Mouse (Mus musculus) natural killer cell, adult 2 months (primary cell): Measurements from ENCODE around the gene Vps33a.
"Not testable (repeated sequence)": the region's sequence is repeated elsewhere in the genome, so short reads cannot be mapped to it uniquely, and the experiment has no call there.

Experiments
- DNase-seq, 2 experiments: peaks; one replicate each; pipeline ENCODE4 v3.0.0; 2022; ENCODE audit warnings: low spot score in 2 of 2

Gene Vps33a

DNA sequence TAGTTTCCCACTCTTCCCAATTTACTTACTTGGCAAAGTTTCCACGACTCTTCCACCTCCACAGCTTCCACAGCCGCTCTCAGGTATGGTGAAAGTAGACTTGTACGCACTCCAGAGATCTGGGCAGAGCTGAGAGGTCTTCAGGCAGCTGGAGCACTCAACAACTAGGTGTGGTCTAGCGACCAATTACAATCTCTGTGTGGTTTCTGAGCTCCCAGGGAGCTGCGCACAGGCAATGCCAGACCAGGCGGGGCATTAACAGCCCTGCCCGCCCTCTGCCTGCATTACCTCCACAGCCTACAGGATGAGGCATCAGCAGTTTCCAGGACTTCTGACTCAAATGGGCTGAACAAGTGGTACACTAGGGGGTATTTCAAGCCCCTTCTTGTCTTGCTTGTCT, 47.6 kb downstream of the Vps33a start, which contains the start of gene Gm49027:
Gm49027 (minus strand) TSS at position 208 of the 400 bp plus-strand sequence.
- no peak for DNase-seq

DNA sequence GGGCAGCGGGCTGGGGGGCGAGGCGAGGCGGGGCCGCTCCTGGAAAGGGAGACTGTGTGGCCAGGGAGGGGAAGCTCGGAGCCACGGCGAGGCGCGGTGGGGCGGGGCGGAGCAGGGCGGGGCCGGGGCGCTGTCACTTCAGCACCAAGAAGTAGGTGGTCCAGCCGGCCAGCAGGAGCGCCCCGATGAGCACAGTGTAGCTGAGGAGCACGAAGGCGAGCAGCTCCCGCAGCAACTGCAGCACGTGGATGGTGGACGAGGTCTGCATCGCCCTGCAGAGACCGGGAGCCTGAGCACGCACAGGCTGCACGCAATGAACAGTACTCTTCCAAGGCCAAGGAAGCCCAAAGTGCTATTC, 48.5 kb downstream of the Vps33a start:
- DNase-seq = no peak

DNA sequence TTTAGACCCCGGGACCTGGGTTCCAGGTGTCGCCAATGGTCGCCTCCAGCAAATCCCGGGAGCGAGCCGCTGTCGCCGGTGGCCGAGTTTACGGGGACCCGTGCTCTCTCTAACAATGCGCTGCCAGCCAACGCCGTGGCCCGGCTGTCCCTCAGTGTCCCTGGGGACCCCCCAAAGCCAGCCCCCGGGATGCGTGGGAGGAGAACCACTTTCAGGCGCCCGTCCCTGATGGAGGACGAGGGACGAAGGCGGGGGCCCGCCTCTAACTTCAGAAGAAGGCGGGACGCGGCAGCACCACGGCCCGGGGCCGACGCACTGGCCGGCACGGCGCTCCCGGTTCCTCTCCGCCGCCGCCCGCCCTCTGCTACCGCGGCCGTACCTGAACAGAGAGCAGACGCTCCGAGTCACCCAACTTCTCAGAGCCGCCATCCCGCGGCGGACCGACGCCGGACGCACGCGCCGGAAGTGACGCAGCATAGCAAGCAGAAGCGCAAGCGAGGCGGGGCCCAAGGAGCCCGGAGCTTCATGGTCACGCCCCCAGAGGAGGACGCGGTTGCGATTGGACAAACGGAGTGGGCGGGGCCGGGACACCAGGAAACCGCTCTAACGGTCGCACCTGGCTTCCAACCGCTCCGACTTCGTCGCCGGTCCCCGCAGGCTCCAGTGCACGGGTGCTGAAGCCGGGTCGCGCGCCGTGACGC, 49.0 kb downstream of the Vps33a start, which contains the start of gene Diablo:
Diablo (minus strand) TSS at position 485 of the 701 bp plus-strand sequence.
- peak; percentile 98 to 99 for DNase-seq

DNA sequence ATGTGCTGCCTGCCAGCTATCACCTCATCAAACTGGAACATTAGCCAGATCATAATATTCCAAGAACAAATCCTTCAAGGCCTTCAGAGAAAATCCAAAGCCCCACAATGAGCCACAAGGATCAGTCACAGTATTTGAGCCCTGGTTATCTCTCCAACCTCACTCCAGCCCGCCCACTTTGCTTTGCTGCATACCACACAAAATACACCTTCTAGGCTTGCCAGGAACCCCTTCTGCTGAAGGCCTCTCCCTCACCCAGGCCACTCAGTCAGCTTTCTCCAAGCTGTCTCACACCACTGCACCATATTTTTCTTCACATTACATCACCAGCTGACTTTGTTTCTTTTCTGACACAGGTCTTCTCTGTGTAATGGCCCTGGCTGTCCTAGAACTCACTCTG, 50.7 kb downstream of the Vps33a start:
- DNase-seq = no peak

DNA sequence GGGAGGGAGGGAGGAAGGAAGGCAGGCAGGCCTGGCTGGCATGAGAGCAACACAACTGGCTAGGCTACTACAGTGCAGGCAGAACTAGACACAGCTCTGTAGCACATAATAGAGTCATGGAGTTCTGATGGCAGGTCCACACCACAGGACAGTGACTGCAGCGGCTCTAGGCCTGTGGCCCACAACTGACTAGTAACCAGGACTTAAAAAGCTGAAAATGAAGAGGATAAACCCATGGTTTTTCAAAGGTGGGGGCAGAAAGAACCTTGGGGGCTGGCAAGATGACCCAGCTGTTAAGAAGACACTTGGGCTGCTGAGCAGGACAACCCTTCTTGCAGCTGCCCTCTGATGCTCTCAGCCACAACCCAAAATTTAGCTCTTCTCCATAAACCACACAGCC, 51.2 kb downstream of the Vps33a start:
- DNase-seq = no peak

DNA sequence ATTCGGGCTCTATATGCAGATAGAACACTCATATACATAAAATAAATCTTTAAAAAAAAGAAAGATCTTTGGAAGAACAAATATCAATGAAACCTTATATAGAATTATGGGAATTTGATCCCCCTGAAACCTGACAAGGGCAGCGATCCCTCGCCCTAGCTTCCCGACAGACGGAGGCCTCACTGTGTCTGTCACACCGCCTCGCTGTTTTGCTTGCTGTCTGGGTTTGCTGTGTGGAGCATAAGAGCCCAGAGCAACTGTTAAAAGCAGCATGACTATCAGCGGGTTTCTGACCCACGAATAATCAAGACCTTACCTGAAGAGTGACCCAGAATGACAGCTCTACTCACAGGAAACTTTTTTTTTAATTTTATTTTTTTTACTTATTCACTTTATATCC, 52.2 kb downstream of the Vps33a start:
- DNase-seq = no peak

DNA sequence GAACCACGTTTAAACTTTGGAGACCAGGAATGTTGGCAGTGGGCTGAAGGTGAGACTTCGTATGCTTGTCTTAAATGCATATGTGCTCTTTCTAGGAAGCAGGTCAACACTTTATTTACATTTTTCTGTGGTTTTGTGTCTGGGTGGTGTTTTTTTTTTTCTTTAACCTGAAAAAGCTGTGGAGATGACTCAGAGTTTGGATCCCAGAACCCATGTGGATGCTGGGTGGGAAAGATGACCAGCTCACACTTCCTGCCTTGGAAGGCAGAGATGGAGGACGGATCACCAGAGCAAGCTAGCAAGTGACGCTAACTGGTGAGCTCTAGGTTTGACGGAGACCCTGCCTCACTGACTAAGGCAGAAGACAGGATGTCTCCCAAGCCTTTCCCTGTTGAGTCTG, 58.0 kb downstream of the Vps33a start:
- no peak for DNase-seq

DNA sequence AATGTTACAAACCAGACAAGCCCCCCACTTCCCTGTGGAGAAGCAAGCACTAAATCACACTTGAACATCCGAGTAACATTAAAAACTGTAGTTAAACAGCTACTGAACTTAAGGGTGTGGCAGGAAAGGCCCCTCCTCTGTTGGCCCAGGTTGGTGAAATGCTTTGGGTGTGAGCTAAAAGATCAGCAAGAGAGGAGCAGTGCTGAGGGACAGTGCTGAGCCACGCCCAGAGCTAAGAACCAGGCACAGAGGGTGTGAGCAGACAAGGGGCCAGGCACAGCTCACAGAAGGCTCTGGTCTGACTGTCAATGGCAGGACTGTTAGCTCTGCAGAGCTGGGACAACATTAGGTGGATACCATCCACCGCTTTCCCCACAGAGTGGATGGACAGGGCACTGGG, 60.7 kb downstream of the Vps33a start:
- DNase-seq = no peak

DNA sequence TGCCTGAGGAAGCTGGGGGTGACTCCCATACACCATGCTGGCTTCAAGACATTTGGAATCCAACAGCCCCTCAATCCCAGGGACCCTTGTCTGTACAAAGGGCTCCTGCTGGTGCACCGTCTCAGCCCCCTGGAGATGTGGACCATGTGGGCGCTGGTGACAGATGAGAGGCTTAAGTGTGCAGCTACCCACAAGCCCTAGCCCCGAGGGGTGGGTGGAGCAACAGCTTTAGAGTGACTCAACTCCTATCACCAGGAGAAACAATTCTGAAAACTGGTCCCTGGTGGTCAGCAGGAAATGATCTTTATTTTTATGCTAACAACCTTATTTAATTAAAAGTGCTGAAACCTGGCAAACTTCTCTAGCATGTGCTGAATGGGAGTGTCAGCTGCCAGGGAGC, 61.4 kb downstream of the Vps33a start:
- DNase-seq = not testable (repeated sequence)

DNA sequence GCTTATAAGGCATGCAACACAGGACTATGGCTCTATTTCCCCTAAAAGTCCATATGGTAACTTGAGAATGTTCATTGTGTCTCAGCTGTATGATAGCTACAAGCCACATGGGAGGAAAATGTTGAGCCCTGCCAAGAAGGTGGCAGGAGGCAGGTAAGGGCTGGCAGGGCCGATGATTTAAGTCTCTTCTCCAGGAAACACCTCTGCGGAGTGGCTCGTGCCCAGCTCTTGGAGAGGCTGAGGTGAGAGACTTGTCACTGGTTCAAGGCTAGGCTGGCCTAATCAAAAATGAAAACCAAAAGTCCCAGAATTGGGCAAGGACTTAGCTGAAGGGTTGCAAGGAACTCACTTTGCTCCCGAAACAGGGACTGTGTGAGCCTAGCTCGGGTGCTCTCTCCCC, 62.7 kb downstream of the Vps33a start, which contains the start of gene B3gnt4:
B3gnt4 (plus strand) TSS at position 301 of the 400 bp plus-strand sequence.
- no peak for DNase-seq

DNA sequence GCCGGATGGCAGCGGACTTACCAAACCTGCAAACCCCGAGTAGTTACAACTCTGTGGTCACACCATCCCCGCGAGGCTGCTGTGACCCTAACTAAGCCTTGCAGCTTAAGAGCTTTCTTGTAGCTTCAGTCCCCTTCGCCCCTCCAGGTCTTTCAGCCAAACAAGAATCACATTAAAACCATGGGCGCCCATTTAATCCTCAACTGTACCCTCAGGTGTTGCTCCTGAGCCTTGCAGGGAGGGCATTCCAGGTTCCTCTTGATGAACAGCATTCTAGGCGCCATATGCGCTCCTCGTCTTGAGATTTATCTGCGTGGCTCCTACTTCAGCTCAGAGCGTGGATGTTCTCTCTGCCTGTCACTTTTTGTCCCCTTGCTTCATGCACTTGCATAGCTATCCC, 63.9 kb downstream of the Vps33a start:
- DNase-seq = no peak

DNA sequence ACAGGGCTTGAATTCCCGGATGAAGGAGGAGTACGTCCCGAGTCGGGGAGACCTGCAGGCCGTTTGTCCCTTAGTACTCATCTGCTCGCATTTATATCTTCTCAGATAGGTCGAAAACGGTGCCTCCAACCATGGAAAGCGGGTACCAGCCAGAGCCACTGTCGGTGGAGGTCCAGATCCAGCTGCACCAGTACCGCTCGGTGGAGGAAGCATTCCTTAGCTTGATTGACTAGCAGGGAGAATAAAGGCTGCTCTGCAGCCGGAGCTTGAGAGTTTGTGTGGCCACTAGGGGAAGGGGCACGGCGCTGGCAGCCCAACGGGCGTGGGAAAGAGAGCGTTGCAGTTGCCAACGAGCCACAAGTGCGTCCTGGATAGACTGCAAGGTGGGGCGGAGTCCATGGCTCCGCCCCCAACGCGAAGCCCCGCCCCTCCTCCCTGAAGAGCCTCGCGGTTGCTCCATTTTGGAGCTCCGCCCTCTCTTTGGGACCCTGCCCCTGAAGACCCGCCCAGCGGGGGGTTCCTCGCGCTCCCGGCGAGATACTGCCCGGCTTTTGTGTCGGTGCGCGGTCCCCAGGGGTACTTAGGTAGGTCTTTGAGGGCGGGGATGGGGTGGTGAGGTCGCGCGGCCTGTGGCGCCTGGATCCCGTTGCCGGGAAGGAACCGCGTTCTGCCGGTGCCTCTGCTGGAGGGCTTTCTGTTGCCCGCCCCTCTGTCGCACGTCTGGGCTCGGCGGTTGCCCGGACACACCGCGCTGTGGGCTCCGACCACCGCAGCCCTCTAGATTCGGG, 64.7 kb downstream of the Vps33a start:
- peak; percentile 30 to 61 for DNase-seq

DNA sequence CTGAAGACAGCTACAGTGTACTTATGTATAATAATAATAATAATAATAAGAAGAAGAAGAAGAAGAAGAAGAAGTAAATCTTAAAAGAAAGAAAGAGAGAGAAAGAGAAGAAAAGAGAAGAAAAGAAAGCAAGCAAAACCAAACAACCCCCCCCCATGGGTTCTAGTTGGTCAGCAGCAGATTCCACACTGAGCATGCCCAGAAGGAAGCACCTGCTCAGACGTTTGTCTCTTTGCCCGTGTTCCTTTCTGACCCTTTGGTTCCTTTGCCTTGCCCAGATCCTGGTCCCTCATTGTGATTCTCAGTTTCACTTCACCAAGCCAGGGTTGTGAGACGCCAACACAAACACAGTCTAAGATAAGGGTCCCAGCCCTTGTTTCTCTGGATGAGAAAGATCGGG, 70.9 kb downstream of the Vps33a start:
- no peak for DNase-seq

DNA sequence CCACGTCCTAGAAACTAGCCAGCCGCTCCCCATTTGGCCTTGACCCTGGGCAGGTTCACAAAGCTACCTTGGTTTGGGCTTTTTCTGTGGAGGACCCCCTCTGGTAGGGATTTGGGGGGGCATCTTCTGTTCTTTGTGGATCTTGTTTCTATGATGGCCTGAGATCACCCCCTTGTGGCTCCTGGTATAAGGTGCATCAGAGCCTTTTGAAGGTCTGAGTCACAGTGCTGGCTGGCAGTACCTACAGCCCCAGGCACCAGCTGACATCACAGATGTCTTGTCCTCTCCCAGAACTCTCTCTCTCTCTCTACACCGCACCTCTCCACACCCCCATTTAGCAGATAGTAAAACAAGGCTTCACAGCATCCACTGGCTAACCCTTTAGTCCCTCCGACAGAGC, 73.1 kb downstream of the Vps33a start:
- peak in 1 of 2 experiments; percentile 26 for DNase-seq

DNA sequence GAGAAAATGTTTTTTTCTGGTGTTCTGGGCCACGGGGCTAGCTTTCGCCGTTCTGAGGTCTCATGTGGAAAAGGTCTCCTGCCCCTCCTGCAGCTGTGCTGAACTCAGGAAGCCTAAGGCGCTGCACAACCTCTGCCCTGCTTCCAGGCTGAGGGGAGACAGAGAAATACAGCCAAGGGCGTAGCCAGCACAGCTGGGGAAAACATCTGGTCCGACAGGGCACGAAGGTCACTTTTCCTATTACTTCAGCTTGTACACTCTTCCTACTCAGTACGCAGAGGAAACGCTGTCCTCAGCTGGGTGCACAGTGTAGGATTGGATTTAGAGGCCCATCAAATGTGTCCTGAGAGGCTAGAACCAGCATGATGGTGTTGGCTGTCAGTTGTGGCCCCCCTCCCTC, 82.9 kb downstream of the Vps33a start:
- no peak for DNase-seq

DNA sequence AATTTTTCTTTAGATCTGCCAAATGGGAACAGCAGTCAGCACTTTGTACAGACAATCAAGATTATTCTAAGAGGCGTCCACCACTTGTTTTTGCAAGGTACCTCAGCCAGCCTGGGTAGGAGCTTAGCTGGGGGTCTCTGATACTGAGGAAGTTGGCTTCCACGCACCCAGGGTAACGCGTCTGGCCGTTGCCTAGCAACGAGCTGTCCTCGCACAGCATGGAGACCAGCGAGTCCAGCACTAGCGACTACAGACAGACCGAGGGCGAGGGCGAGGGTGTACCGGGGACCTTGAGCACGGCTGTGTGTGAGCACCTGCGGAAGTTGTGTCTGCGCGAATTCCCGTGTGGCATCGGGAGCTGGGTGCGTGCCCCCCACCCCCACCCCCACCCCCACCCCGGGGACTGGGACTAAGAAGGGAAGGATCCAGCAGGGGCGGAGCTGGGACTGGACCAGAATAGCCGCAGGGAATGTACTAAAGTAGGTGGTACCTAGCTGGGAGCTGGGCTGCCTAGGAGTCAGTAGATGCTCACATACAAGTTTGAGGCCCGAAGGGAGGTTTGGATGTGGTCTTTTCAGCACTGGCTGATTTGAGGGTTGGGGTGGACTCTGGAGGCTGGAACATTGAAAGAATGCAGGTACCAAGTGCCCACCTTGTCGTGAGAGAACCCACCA, 83.6 kb downstream of the Vps33a start, which contains the start of the genes Lrrc43 and Il31:
Lrrc43 (plus strand) TSS at position 194 of the 674 bp plus-strand sequence.
Il31 (minus strand) TSS at position 378 of the 674 bp plus-strand sequence.
- DNase-seq = no peak

DNA sequence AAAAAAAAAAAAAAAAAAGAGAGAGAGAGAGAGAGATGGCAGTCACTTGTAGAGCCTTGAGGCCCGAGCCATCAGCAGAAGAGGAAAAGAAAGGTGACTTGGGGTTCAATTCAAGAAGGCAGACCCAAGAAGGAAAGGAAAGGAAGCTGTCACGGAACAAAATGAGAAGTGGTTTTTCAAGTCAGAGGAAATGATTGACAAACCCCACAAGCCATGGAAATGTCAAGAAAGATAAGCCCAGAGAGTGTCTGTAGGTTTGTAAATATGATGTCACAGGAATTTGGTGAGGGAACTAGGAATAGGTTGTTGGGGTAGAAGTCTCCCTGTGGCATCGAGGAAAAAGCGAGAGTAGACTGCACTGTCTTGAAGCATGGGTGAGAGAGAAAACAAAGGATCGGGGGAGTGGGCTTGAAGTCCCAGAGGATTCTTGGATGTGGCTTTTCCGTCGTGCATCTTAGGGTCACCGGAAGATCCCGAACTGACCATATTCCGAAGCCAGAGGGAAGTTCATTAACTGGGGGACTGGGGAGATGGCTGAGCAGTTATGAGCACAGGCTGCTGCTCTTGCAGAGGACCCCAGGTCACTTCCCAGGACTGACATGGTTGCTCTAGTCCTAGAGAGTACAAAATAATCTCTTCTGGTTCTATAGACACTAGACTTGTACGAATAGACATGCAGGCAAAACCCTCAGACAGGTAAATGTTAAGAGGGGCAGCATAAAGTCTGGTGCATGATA, 85.0 kb downstream of the Vps33a start:
- DNase-seq = no peak
